Mouse (Mus musculus) MEL (cell line): ENCODE results near the gene Kcnip1. TPM values are rescaled to one million over a fixed set of nuclear protein-coding genes. Genes with fewer than 3 reads are reported as not detected.

Experiments used
- DNase-seq: peaks from one replicate; pipeline ENCODE4 v3.0.0; 2011; ENCODE audit warnings: low read depth, low spot score
- H3K27ac ChIP-seq: 2 replicates; pipeline ENCODE4 v1.5.1; 2012; ENCODE audit warnings: low read depth, mild to moderate bottlenecking, control low read depth, low read length, moderate library complexity; ENCODE audit not compliant: control insufficient read depth
- H3K27me3 ChIP-seq, 2 experiments: fragments of 150-350 bp in 1 of 2; sonication (generic) in 1 of 2; 2 replicates each; pipeline ENCODE4 v1.6.1; 2012; ENCODE audit warnings: low read length in 2 of 2, mild to moderate bottlenecking in 2 of 2, improper control_type of control experiment in 1 of 2, moderate library complexity in 1 of 2; ENCODE audit not compliant: insufficient read depth in 2 of 2, control insufficient read depth in 1 of 2
- H3K36me3 ChIP-seq, 2 experiments: 2 replicates each; pipeline ENCODE4 v1.6.1; 2012 to 2014; ENCODE audit warnings: low read length in 2 of 2, improper control_type of control experiment in 1 of 2, inconsistent platforms in 1 of 2, mild to moderate bottlenecking in 1 of 2; ENCODE audit not compliant: insufficient read depth in 2 of 2, control insufficient read depth in 1 of 2
- H3K4me1 ChIP-seq, 2 experiments: fragments of 150-350 bp in 1 of 2; sonication (generic) in 1 of 2; 2 replicates each; pipeline ENCODE4 v1.6.1; 2012; ENCODE audit warnings: low read length in 2 of 2, improper control_type of control experiment in 1 of 2, mild to moderate bottlenecking in 1 of 2; ENCODE audit not compliant: insufficient read depth in 2 of 2, control insufficient read depth in 1 of 2
- H3K4me3 ChIP-seq, 2 experiments: fragments of 150-350 bp in 1 of 2; sonication (generic) in 1 of 2; 2 replicates each; pipeline ENCODE4 v1.5.1; 2012; ENCODE audit warnings: low read depth in 2 of 2, low read length in 2 of 2, mild to moderate bottlenecking in 2 of 2, moderate library complexity in 2 of 2, control low read depth in 1 of 2, improper control_type of control experiment in 1 of 2; ENCODE audit not compliant: control insufficient read depth in 1 of 2, insufficient read depth in 1 of 2
- H3K79me2 ChIP-seq: 2 replicates; pipeline ENCODE4 v1.6.1; 2012; ENCODE audit warnings: mild to moderate bottlenecking, low read length, moderate library complexity; ENCODE audit not compliant: control insufficient read depth, poor library complexity, insufficient read depth
- H3K9ac ChIP-seq: 2 replicates; pipeline ENCODE4 v1.6.1; 2012; ENCODE audit warnings: low read depth, mild to moderate bottlenecking, control low read depth, low read length, moderate library complexity; ENCODE audit not compliant: control insufficient read depth, poor library complexity, severe bottlenecking
- H3K9me3 ChIP-seq: fragments of 150-350 bp; sonication (generic); replicated peaks from 2 replicates; pipeline ENCODE4 v1.6.1; 2012; ENCODE audit warnings: mild to moderate bottlenecking, low read length, improper control_type of control experiment, moderate library complexity; ENCODE audit not compliant: insufficient read depth
- BHLHE40 ChIP-seq: IDR thresholded peaks from 2 replicates; pipeline ENCODE4 v1.6.1; 2012; ENCODE audit warnings: low read depth, mild to moderate bottlenecking, inconsistent platforms, low read length, improper control_type of control experiment, borderline replicate concordance
- CHD1 ChIP-seq: IDR thresholded peaks from 2 replicates; pipeline ENCODE4 v1.6.1; 2012; ENCODE audit warnings: low read depth, mild to moderate bottlenecking, inconsistent platforms, low read length, improper control_type of control experiment
- CHD2 ChIP-seq: IDR thresholded peaks from 2 replicates; pipeline ENCODE4 v1.6.1; 2011; ENCODE audit warnings: low read length, improper control_type of control experiment
- CTCF ChIP-seq, 3 experiments: IDR thresholded peaks in 2 of 3; conservative IDR thresholded peaks in 1 of 3; 2 replicates each; pipeline ENCODE4 v1.5.1; 2011 to 2012; ENCODE audit warnings: low read length in 3 of 3, low read depth in 2 of 3, mild to moderate bottlenecking in 2 of 3, improper control_type of control experiment in 1 of 3, inconsistent platforms in 1 of 3, mixed read lengths in 1 of 3, moderate library complexity in 1 of 3; ENCODE audit not compliant: control insufficient read depth in 1 of 3, insufficient read depth in 1 of 3, poor library complexity in 1 of 3, severe bottlenecking in 1 of 3
- ELF1 ChIP-seq: IDR thresholded peaks from 2 replicates; pipeline ENCODE4 v1.6.1; 2014; ENCODE audit warnings: low read depth, mild to moderate bottlenecking, inconsistent platforms, low read length, improper control_type of control experiment, moderate library complexity
- EP300 ChIP-seq, 2 experiments: IDR thresholded peaks; 2 replicates each; pipeline ENCODE4 v1.6.1; 2011; ENCODE audit warnings: improper control_type of control experiment in 2 of 2, low read length in 2 of 2, low read depth in 1 of 2, mild to moderate bottlenecking in 1 of 2
- ETS1 ChIP-seq: IDR thresholded peaks from 2 replicates; pipeline ENCODE4 v1.6.1; 2012; ENCODE audit warnings: low read depth, mild to moderate bottlenecking, inconsistent platforms, low read length, improper control_type of control experiment, moderate library complexity
- GABPA ChIP-seq: IDR thresholded peaks from 2 replicates; pipeline ENCODE4 v1.6.1; 2012; ENCODE audit warnings: low read depth, mild to moderate bottlenecking, inconsistent platforms, low read length, improper control_type of control experiment, moderate library complexity
- HCFC1 ChIP-seq: IDR thresholded peaks from 2 replicates; pipeline ENCODE4 v1.6.1; 2012; ENCODE audit warnings: low read depth, mild to moderate bottlenecking, inconsistent platforms, low read length, improper control_type of control experiment, moderate library complexity
- KAT2A ChIP-seq: conservative IDR thresholded peaks from 2 replicates; pipeline ENCODE4 v1.6.1; 2012; ENCODE audit warnings: low read depth, low read length, improper control_type of control experiment, inconsistent platforms
- MAX ChIP-seq: IDR thresholded peaks from 2 replicates; pipeline ENCODE4 v1.6.1; 2011; ENCODE audit warnings: low read length, improper control_type of control experiment
- MXI1 ChIP-seq: IDR thresholded peaks from 2 replicates; pipeline ENCODE4 v1.6.1; 2011; ENCODE audit warnings: mild to moderate bottlenecking, low read depth, low read length, improper control_type of control experiment
- MYB ChIP-seq: IDR thresholded peaks from 2 replicates; pipeline ENCODE4 v1.6.1; 2011; ENCODE audit warnings: mild to moderate bottlenecking, low read depth, low read length, improper control_type of control experiment
- MYC ChIP-seq: IDR thresholded peaks from 2 replicates; pipeline ENCODE4 v1.6.1; 2011; ENCODE audit warnings: low read depth, mild to moderate bottlenecking, low read length, improper control_type of control experiment, moderate library complexity
- POLR2AphosphoS5 ChIP-seq: IDR thresholded peaks from 2 replicates; pipeline ENCODE4 v1.6.1; 2012; ENCODE audit warnings: low read depth, borderline replicate concordance, mild to moderate bottlenecking, inconsistent platforms, low read length, moderate library complexity, mixed read lengths
- RAD21 ChIP-seq: IDR thresholded peaks from 2 replicates; pipeline ENCODE4 v1.6.1; 2011; ENCODE audit warnings: mild to moderate bottlenecking, low read depth, low read length, improper control_type of control experiment
- RCOR1 ChIP-seq: IDR thresholded peaks from 2 replicates; pipeline ENCODE4 v1.6.1; 2012; ENCODE audit warnings: low read depth, mild to moderate bottlenecking, inconsistent platforms, low read length, improper control_type of control experiment
- SIN3A ChIP-seq: IDR thresholded peaks from 2 replicates; pipeline ENCODE4 v1.6.1; 2012; ENCODE audit warnings: low read length, improper control_type of control experiment, inconsistent platforms
- TAL1 ChIP-seq: IDR thresholded peaks from 2 replicates; pipeline ENCODE4 v1.6.1; 2012; ENCODE audit warnings: mild to moderate bottlenecking, inconsistent platforms, low read length, moderate library complexity, mixed read lengths
- UBTF ChIP-seq: IDR thresholded peaks from 2 replicates; pipeline ENCODE4 v1.6.1; 2012; ENCODE audit warnings: low read depth, mild to moderate bottlenecking, inconsistent platforms, low read length, improper control_type of control experiment, moderate library complexity, borderline replicate concordance; ENCODE audit not compliant: insufficient read depth
- USF1 ChIP-seq: IDR thresholded peaks from 2 replicates; pipeline ENCODE4 v1.6.1; 2014; ENCODE audit warnings: low read depth, mild to moderate bottlenecking, inconsistent platforms, low read length, improper control_type of control experiment, moderate library complexity
- USF2 ChIP-seq, 2 experiments: IDR thresholded peaks; 2 replicates each; pipeline ENCODE4 v1.6.1; 2011 to 2012; ENCODE audit warnings: improper control_type of control experiment in 2 of 2, low read length in 2 of 2, borderline replicate concordance in 1 of 2, inconsistent platforms in 1 of 2, low read depth in 1 of 2, mild to moderate bottlenecking in 1 of 2; ENCODE audit not compliant: insufficient read depth in 1 of 2
- ZC3H11A ChIP-seq: IDR thresholded peaks from 2 replicates; pipeline ENCODE4 v1.6.1; 2012; ENCODE audit warnings: low read depth, mild to moderate bottlenecking, inconsistent platforms, low read length, improper control_type of control experiment
- ZKSCAN1 ChIP-seq: IDR thresholded peaks from 2 replicates; pipeline ENCODE4 v1.6.1; 2012; ENCODE audit warnings: low read depth, mild to moderate bottlenecking, inconsistent platforms, low read length, improper control_type of control experiment, moderate library complexity
- polyA plus RNA-seq, 2 experiments: library from polyadenylated mRNA; stranded (reverse) in 1 of 2; unstranded in 1 of 2; fragments of >175 nt in 1 of 2; fragments of >200 nt in 1 of 2; gene quantifications; 2 replicates each; pipeline versions ENCODE4 v1.2.1 to v1.2.4; 2012; ENCODE audit warnings: low replicate concordance in 2 of 2, low read depth in 1 of 2; ENCODE audit not compliant: insufficient read length in 2 of 2, insufficient read depth in 1 of 2, missing spikeins in 1 of 2
- total RNA-seq: library from RNA; depleted of rRNA; stranded (reverse); fragments of 300-350 nt; gene quantifications from 2 replicates; pipeline ENCODE4 v1.2.3, GENCODE M21; 2012

Gene Kcnip1
- total and polyA plus RNA-seq, 3 experiments = 0.04 to 0.06 TPM; not detected in 1

DNA sequence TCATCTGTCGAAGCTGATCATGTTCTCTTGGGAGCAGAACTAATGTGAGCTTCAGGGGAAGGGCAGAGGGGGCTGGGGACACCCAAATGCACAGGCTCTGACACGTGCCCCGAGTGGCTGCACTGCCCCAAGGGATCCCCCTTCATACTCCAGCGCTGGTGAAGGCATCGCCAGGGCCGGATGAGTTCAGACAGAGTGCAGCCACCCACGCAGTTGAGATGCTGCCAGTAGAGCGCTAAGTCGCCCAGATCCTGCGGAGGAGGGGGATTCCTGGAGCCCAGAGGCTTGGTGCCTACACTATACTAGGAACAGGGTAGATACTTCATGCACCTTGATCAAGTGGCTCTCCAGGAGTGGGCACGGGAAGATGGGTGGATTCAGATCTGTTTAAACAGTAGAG lies 143.3 kb downstream of the Kcnip1 start:
- peaks cover 2 to 14% of the 10 kb centered on the region in 2 experiments; a peak in 3 of 4 replicates for H3K4me1 ChIP-seq
- DNase-seq = no peak
- TF ChIP-seq ZKSCAN1 (no peak), MAX (0 out of 2 replicates have a peak, but pooled peaks have one; percentile 22)
- no peak overlapping the region for H3K27ac ChIP-seq
- no peaks in the 10 kb centered on the region for H3K79me2 ChIP-seq
- no peaks in the 10 kb centered on the region for H3K9me3 ChIP-seq
- no peak overlapping the region for H3K9ac ChIP-seq
- no peaks in the 10 kb centered on the region for H3K36me3 ChIP-seq
- H3K27me3 ChIP-seq = peaks cover 9 to 18% of the 10 kb centered on the region in 2 experiments
- no peak overlapping the region for H3K4me3 ChIP-seq

DNA sequence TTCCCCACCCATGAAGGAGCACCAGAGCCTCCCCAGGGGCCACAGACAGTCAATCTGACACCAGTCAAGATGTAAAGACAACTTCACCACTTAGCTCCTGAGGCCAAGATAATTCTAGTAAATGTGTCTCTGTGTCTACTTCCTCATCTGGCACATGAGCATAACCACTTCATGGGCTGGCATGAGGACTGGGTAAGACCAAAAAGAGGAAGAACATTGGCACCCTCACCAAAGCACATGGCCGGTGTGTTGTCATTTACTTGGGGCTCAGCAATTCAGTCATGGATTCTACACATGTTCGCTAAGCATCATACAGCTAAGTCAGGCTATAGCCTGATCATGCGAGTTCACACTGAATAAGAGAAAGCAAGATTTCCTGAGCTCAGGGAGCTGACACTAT lies 144.3 kb downstream of the Kcnip1 start:
- Histone ChIP-seq H3K36me3 (no peaks in the 10 kb centered on the region), H3K4me3 (no peak overlapping the region), H3K9me3 (no peaks in the 10 kb centered on the region), H3K27ac (no peak overlapping the region), H3K27me3 (peaks cover 4 to 10% of the 10 kb centered on the region in 2 experiments)
- peak; percentile 34 for DNase-seq
- TF ChIP-seq MAX (peak; percentile 82), MYB (no peak), CHD1 (no peak), ZC3H11A (no peak), ELF1 (no peak), USF2 (IDR thresholded peaks at IDR 0.05; ENCODE audit: borderline replicate concordance in 1 of 2, insufficient read depth in 1 of 2, low read depth in 1 of 2, low read length in 2 of 2) (no peak), SIN3A (peak; percentile 49; the same call in 1 of the 2 replicates), HCFC1 (no peak), ETS1 (no peak), ZKSCAN1 (no peak), EP300 (IDR thresholded peaks at IDR 0.05; ENCODE audit: low read depth in 1 of 2, low read length in 2 of 2) (no peak), CHD2 (no peak), KAT2A (no peak), GABPA (no peak), RAD21 (no peak), MYC (peak; percentile 76; the same call in 1 of the 2 replicates), RCOR1 (no peak), UBTF (no peak), TAL1 (no peak), CTCF (IDR thresholded peaks at IDR 0.05 in 2 of 3, conservative IDR thresholded peaks at IDR 0.05 in 1 of 3; ENCODE audit: control insufficient read depth in 1 of 3, insufficient read depth in 1 of 3, low read depth in 2 of 3, low read length in 3 of 3, poor library complexity in 1 of 3, severe bottlenecking in 1 of 3) (no peak), POLR2AphosphoS5 (no peak), USF1 (no peak), MXI1 (peak; percentile 53; the same call in 1 of the 2 replicates), BHLHE40 (0 out of 2 replicates have a peak, but pooled peaks have one; percentile 42)
- TF ChIP-seq, all 39 proteins: peak for 5
- Histone ChIP-seq H3K79me2 (no peaks in the 10 kb centered on the region), H3K9ac (no peak overlapping the region), H3K4me1 (peaks cover 2 to 14% of the 10 kb centered on the region in 2 experiments; a peak in 3 of 4 replicates)
